Mouse (Mus musculus): ENCODE data around the gene Gm28372.
"Not testable (repeated sequence)": the region's sequence is repeated elsewhere in the genome, so short reads cannot be mapped to it uniquely, and the experiment has no call there.

Gm28372 gene

DNA sequence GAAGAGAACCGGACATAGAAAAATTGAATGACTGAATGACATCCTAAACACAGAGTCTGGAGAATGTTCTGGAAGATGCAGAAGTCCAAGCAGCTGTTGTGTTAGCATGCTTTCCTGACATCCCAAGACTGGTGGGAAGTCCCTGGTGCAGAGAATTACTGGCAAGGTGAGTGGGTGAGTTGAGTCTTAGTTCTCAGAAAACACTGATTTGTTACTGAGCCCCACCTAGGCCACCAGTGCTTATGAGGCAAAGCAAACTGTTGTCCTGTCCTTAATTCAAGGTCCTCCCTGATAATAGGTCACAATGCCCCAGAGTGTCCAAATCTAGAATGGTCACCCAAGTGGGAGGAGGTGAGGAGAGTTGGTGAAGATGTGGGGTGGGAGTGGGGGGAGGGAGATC is at the start of gene Gm28372, which contains the start of gene 1700020A23Rik:
Gene Gm28372, plus strand, starts transcription at position 301 of the 400 bp plus-strand sequence.
Gene 1700020A23Rik, plus strand, starts transcription at position 321 of the 400 bp plus-strand sequence.
- no peak for DNase-seq

GRCm38 (mm10) chr2:130357551-130357950 is 47.5 kb upstream of the Gm28372 start:
- DNase-seq = no peak

GRCm38 (mm10) chr2:130358852-130359251 is 46.2 kb upstream of the Gm28372 start:
- no peak for DNase-seq

DNA sequence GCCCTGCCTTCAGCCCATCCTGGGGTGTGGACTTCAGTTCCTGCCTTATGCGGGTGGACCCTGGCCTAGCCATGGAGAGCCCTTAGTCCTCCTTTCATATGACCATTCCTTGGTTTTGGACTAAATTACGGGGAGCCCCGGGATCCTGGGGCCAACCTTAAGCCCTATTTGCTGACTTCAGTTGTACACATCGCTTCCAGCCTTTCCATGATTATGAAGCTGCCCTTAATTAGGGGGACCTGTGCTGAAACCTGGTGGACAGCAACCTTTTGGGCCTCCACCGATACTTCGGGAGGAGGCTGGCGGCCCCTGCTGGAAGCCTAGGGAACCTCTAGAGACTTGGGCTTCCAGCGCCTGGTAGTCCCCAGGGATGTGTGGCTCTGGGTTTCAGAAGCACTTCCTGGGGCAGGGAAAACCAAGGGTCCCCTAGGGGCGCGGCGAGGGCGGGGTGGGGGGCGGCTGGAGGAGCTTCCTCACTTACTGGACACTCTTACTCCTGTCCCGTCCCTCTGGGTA is 42.5 kb upstream of the Gm28372 start:
- peak; percentile 42 for DNase-seq

DNA sequence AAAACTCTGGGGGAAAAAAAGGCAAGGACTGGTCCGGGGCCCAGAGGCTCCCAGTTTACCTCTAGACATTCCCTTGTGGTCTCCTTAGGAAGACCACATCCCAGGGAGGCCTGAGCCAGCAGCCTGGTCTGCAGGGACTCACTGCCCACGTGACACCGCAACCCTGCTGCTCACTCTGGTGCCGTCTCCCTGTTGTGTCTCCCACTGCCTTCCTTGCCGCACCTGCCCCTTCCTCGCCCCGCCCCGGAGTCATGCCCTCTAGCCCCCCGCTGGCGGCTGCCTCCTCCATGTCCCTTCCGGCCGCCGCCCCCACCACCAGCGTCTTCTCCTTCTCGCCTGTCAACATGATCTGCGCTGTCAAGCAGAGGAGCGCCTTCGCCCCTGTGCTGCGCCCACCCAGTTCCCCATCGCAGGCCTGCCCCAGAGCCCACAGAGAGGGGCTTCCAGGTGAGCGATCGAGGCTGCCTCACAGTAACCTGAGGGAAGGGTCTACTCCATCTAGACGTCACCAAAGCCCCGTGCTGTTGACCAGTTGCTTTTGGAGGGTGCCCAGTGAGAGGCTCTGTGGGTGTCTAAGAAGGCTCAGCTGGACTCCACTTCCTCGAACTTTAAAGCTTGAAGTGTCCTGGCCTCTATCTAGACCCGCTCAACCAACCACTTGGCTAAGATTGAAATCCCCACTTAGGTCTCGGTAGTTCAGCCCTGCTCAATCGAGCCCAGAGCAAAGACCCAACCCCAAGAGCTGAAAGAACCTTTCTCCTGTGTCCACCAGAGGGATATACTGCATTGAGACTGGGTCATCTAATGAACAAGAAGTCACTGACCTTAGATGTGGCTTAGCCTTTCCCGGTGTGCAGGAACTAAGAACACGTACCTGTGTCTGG is 39.6 kb upstream of the Gm28372 start:
- no peak for DNase-seq

DNA sequence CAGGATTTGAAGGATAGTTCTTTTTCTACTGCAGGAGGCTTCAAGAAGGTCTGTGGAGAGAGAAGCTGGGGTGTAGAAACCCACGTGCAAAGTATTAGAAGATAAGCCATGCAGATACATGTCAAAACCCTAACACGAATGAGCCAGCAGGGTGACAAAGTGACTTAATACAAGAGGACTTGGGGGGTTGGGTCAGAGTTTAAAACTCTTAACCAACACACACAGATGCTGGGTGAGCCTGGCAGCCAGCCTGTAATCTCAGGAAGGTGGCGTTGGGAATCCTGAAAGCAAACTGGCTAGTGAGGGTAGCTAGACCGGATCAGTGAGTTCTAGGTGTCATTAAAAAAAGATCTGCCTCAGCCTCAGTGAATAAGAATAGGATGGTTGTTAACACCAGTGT is 37.7 kb upstream of the Gm28372 start:
- DNase-seq = no peak

GRCm38 (mm10) chr2:130373026-130373425 is 32.0 kb upstream of the Gm28372 start:
- not testable (repeated sequence) for DNase-seq

- no peak for DNase-seq
These were observed 30.1 kb upstream of the Gm28372 start for GRCm38 (mm10) chr2:130374951-130375350.

- no peak for DNase-seq
These were observed 21.8 kb upstream of the Gm28372 start for GRCm38 (mm10) chr2:130383205-130383604.

GRCm38 (mm10) chr2:130383895-130384294 is 21.1 kb upstream of the Gm28372 start:
- DNase-seq = no peak

DNA sequence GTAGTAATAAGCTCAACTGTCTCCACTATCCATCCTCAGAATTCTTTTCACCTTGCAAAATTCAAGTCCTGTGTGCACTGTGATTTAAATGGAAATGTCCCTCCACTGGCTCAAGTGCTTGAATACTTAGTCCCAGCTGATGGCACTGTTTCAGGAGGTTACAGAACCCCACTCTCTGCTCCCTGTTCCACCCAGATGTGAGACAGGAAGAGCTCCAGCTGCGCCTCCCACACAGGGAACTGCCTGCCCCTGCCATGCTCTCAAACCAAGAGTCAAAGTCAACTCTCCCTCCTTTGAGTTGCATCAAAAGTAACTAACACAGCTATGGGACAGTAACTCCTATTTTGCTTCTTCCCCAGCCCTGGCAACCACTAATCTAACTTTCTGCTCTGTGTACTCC is 18.8 kb upstream of the Gm28372 start:
- no peak for DNase-seq

- no peak for DNase-seq
These were observed 16.2 kb upstream of the Gm28372 start for GRCm38 (mm10) chr2:130388796-130389195.

DNA sequence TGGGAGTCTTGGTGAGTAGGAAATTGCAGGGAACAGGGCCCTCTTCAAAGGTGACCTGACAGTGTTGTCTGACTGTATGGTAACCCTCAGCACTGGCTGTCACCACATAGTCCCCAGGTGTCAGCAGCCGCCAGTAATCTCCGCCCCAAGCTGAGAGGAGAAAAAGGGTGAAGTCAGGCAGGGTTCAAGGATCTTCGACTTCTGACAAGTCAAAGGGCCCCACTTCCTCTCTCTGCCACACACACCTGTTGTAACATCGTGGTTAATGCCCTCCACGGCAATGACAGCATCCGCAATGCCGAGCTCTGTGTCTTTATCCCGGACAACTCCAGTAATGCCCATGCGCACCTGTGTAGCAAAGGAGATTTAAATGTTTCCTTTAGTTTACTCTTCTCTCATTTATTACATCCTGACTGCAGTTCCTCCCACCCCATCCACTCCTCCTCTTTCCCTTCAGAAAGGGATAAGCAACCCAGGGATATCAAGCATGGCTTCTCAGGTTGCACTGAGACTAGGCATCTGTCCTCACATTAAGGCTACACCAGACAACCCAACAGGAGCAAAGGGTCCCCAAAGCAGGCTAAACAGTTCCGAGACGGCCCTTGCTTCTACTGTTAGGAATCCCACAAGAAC is 13.9 kb upstream of the Gm28372 start:
- DNase-seq = no peak

DNA sequence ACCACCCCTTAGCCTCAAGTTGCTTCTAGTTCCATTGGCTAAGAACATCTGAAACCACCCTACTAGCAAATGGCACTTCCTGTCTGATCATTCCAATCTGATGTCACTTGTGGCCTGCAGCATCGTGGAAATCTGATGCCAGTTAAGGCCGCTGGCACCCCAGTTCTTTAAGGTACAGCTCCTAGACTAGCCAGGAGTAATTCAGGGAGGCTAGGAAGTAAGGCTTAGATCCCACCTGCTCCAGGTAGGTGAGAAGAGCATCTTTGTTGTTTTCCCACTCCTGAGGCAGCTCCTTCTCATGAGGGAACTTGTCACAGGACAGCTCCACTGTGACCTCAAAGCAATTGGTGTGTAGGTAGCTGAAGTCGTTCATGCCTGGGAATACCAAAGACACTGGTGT is 12.2 kb upstream of the Gm28372 start:
- no peak for DNase-seq

- no peak for DNase-seq
These were observed 9.3 kb upstream of the Gm28372 start for GRCm38 (mm10) chr2:130395696-130396095.

DNA sequence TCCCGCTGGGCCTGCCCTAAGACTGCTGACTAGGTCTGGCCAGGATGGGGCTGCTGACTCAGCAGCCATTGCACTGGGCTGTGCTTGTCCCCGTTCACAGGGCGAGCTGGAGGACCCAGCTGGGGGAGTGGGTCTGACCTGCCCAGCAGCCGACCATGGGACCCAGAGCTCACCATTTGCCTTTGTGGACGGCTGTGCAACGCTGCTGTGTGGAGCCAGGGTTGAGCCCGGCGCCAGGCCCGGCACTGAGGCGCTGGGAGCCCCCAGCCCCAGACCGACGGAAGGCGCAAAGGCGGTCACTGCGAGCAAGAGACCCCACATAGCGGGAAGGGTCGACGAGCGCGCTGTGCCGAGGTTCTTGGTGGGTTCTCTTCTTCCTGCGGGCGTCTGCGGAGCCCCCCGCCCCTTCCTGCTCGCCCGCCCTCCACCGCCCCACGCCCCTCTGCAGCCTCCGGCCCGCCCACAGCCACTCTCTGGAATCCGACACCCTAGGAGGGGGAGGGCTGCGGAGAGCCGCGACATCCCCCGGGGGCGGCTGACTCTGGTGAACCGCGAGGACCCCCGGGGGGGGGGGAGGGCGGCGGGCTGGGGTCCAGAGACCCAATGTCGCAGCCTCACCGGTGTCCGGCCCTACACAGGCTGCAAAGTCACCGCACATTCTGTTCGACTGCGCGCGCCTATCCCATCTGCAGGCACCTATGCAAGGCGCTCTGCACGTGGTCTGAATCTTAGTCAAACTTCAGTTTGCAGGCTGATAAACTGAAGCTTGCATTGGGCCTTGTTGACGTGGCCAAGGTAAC is 7.7 kb upstream of the Gm28372 start, which contains the start of gene Cpxm1:
Gene Cpxm1, minus strand, starts transcription at position 389 of the 800 bp plus-strand sequence.
- DNase-seq = peak; percentile 14

GRCm38 (mm10) chr2:130398091-130398490 is 6.9 kb upstream of the Gm28372 start:
- DNase-seq = no peak

- no peak for DNase-seq
These were observed 5.0 kb upstream of the Gm28372 start for GRCm38 (mm10) chr2:130400046-130400445.

DNA sequence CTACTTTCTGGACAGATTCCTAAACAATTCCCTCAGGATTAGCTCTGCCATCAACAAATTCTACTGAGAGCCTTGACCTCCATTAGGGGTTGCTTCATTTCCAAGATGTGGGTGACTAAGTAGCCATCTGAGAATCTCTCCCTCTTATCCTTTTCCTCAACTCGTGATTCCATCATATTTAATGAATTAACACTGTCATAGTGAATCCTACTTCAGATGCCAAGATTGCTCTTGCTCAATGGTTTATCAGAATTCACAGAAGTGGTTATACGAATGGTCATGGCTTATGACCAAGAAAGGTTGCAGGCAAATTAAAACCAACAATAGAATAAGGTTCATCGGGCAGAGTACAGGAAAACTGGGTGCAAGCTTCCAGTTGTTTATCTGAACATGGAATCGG is 3.1 kb upstream of the Gm28372 start:
- DNase-seq = no peak

DNA sequence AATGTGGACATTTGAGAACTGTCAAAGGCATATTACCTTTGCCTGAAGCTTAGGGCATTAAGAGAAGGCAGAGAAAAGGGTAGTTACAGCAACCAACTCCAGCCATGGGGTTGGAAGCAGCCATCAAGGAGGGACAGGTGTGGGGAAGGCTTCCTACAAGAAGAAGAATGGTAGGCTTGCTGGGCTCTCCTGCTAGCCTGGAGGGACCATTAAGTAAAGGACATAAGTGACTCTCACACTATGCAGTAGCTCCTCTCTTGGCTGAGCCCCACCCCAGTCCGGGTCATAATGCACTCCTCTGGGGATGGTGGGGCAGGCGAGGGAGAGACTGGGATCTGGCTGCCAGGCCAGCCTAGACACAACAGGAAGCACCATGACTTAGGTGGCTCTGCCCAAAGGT is 1.1 kb downstream of the Gm28372 start, which contains the start of gene Tmem239:
Gene Tmem239, plus strand, starts transcription at position 301 of the 400 bp plus-strand sequence.
- no peak for DNase-seq

GRCm38 (mm10) chr2:130408194-130408593 is 3.2 kb downstream of the Gm28372 start:
- DNase-seq = no peak

GRCm38 (mm10) chr2:130411558-130412495 is 6.8 kb downstream of the Gm28372 start:
- peak; percentile 61 for DNase-seq

Measured in right cerebral cortex, postnatal 25 days (tissue).